16 mouse cellular contexts compared by ENCODE assay signal in genomic region chr3:55065738-55066665, GRCm38 (mm10). TPM values are rescaled to one million over a fixed set of nuclear protein-coding genes. Genes with fewer than 3 reads are reported as not detected.
DNase-seq lines count a peak whose midpoint lies in the region; ATAC-seq and TF ChIP-seq lines count a peak whose summit lies in the region.
"Had no signal": no experiment of that assay in that cellular context is flagged by ENCODE, and none has a peak within 500 bp of the region (broad histone marks: within the 10 kb centered on the region; RNA-seq: fewer than 3 reads in every experiment).

No protein-coding gene starts in this region.

- no peak for TF ChIP-seq CTCF in midbrain, postnatal 0 days (IDR thresholded peaks at IDR 0.05)

- peaks cover 14% of the 10 kb centered on the region for H3K4me1 ChIP-seq in hindbrain, embryonic 14.5 days (replicated peaks; ENCODE audit: control insufficient read depth, insufficient read depth, low read length)
- H3K4me1 ChIP-seq in midbrain, postnatal 0 days (ENCODE audit: insufficient read depth, low read length) = no peaks in the 10 kb centered on the region
- H3K4me1 ChIP-seq: heart, embryonic 15.5 days had no signal

- intact Hi-C loops in heart, postnatal 14 days (cut with DNase I) = loop anchor here (2.0 kb wide), 2 partner anchors 39 to 251 kb away; no protein-coding TSS in a partner anchor

- no peak overlapping the region for H3K4me3 ChIP-seq in hindbrain, embryonic 14.5 days (replicated peaks; ENCODE audit: low read length)
- no peak overlapping the region for H3K4me3 ChIP-seq in midbrain, postnatal 0 days (ENCODE audit: low read depth, low read length)
- H3K4me3 ChIP-seq: heart, embryonic 15.5 days; liver, embryonic 13.5 days had no signal

- no peak overlapping the region for H3K9ac ChIP-seq in hindbrain, embryonic 14.5 days
- no peak overlapping the region for H3K9ac ChIP-seq in midbrain, postnatal 0 days (replicated peaks; ENCODE audit: low read length, poor library complexity, severe bottlenecking)
- H3K9ac ChIP-seq: heart, embryonic 15.5 days; liver, embryonic 13.5 days had no signal

- H3K27me3 ChIP-seq in hindbrain, embryonic 14.5 days (ENCODE audit: control insufficient read depth, insufficient read depth, low read length) = no peaks in the 10 kb centered on the region
- no peaks in the 10 kb centered on the region for H3K27me3 ChIP-seq in midbrain, postnatal 0 days (ENCODE audit: insufficient read depth, low read length)

- ATAC-seq in hindbrain, embryonic 14.5 days (ENCODE audit: low FRiP score) = peak; percentile 66
- ATAC-seq in midbrain, postnatal 0 days (ENCODE audit: low FRiP score) = no peak
- ATAC-seq: intestine, postnatal 0 days had no signal

- H3K4me2 ChIP-seq in hindbrain, embryonic 14.5 days (replicated peaks) = peak overlapping the region; percentile 12
- no peak overlapping the region for H3K4me2 ChIP-seq in midbrain, postnatal 0 days (ENCODE audit: low read depth, low read length, poor library complexity, severe bottlenecking)
- H3K4me2 ChIP-seq: heart, embryonic 15.5 days; liver, embryonic 13.5 days had no signal

- no peaks in the 10 kb centered on the region for H3K36me3 ChIP-seq in hindbrain, embryonic 14.5 days (replicated peaks; ENCODE audit: control insufficient read depth, insufficient read depth)
- H3K36me3 ChIP-seq in midbrain, postnatal 0 days (ENCODE audit: insufficient read depth, low read length) = no peaks in the 10 kb centered on the region
- H3K36me3 ChIP-seq: heart, embryonic 15.5 days; liver, embryonic 13.5 days had no signal

- DNase-seq in heart, adult 11 months = peak; percentile 55
- DNase-seq in heart, postnatal 14 days = no peak
- peak; percentile 52 for DNase-seq in brain, adult 2 months (ENCODE audit: low read depth, low spot score)
- DNase-seq in hindbrain, embryonic 14.5 days (ENCODE audit: low spot score) = peak; percentile 29
- DNase-seq in midbrain, postnatal 0 days (ENCODE audit: low spot score) = peak; percentile 47
- no peak for DNase-seq in MN1 (ENCODE audit: low spot score)
- DNase-seq in thymus, postnatal 25 days = no peak
- DNase-seq in cerebellum, adult 9-11 months = no peak
- DNase-seq: adrenal gland, postnatal 14 days; cerebellum, postnatal 14 days; gastrocnemius, postnatal 36 days; kidney, postnatal 14 days; liver, embryonic 13.5 days; lung, postnatal 14 days had no signal

- H3K27ac ChIP-seq in hindbrain, embryonic 14.5 days = peak overlapping the region; percentile 18; the same call in 1 of the 2 replicates
- H3K27ac ChIP-seq in midbrain, postnatal 0 days (ENCODE audit: low read depth, low read length) = no peak overlapping the region
- H3K27ac ChIP-seq: heart, embryonic 15.5 days; liver, embryonic 13.5 days had no signal

- H3K9me3 ChIP-seq in hindbrain, embryonic 14.5 days (ENCODE audit: control insufficient read depth, low read length) = no peaks in the 10 kb centered on the region
- H3K9me3 ChIP-seq in midbrain, postnatal 0 days (ENCODE audit: low read length) = no peaks in the 10 kb centered on the region
- H3K9me3 ChIP-seq: heart, embryonic 15.5 days; liver, embryonic 13.5 days had no signal

- WGBS in hindbrain, embryonic 14.5 days = 48% methylated on average over 14 of the region's 14 CpGs
- 53% methylated on average over 14 of the region's 14 CpGs for whole genome bisulfite sequencing in midbrain, postnatal 0 days

RNA-seq across cellular contexts. Expression of gene Ccna1, which starts 10.7 kb away (rescaled TPM):
- under 1 TPM; 0.26 to 0.37 TPM for total RNA-seq in heart, postnatal 14 days (2021)
- 1.5 and 1.7 TPM in 2 replicates for polyA plus RNA-seq in hindbrain, embryonic 14.5 days (2014; fragmentation: Nextera tagmentation; extraction: Ambion mirVana)
- total RNA-seq in midbrain, postnatal 0 days (2014; rRNA removed) = 1.2 and 3.6 TPM in 2 replicates
- 2.6 and 2.9 TPM in 2 replicates for polyA plus RNA-seq in midbrain, postnatal 0 days (2015; fragmentation: Nextera tagmentation; extraction: Ambion mirVana)
- total RNA-seq: gastrocnemius, postnatal 36 days had no signal

RNA-seq across cellular contexts. Expression of gene Spg20, which starts 45.9 kb away (rescaled TPM):
- total RNA-seq in heart, postnatal 14 days (2021) = 10 to 100 TPM; 32.5 to 35.6 TPM
- polyA plus RNA-seq in hindbrain, embryonic 14.5 days (2014; fragmentation: Nextera tagmentation; extraction: Ambion mirVana) = 16.2 and 19.5 TPM in 2 replicates
- total RNA-seq in midbrain, postnatal 0 days (2014; rRNA removed) = 13.4 and 15.5 TPM in 2 replicates
- 8.3 and 9.3 TPM in 2 replicates for polyA plus RNA-seq in midbrain, postnatal 0 days (2015; fragmentation: Nextera tagmentation; extraction: Ambion mirVana)

Comparison
In these comparisons a context has a peak if more than half of its experiments do, and no peak if none do; other contexts are left out.
1. DNase-seq: peak in heart, adult 11 months (single experiment), brain, adult 2 months (single experiment), hindbrain, embryonic 14.5 days (single experiment) and midbrain, postnatal 0 days (single experiment); none in heart, postnatal 14 days (0 of 2), MN1 (single experiment), thymus, postnatal 25 days (single experiment) and cerebellum, adult 9-11 months (single experiment).